Mouse (Mus musculus) liver, postnatal 0 days (tissue): ENCODE results near the gene Rhoc.

Source experiments
- CTCF ChIP-seq: sonication (generic); IDR thresholded peaks from 2 replicates; pipeline ENCODE4 v1.5.1; 2016; ENCODE audit warnings: antibody characterized with exemption, low read depth
- EP300 ChIP-seq: IDR thresholded peaks from 2 replicates; pipeline ENCODE4 v1.6.1; 2016; ENCODE audit warnings: antibody characterized with exemption, low read depth, mild to moderate bottlenecking

GRCm38 (mm10) chr3:104777342-104777741 lies 10.8 kb upstream of the Rhoc start:
- TF ChIP-seq EP300: no peak
- TF ChIP-seq CTCF: peak; percentile 42
